Mouse (Mus musculus): Measurements from ENCODE around the gene Slc26a3. TPM values are rescaled to one million over a fixed set of nuclear protein-coding genes. Genes with fewer than 3 reads are reported as not detected.

Slc26a3 gene
- total RNA-seq, 2 experiments from 2014 or later, result not detected

DNA sequence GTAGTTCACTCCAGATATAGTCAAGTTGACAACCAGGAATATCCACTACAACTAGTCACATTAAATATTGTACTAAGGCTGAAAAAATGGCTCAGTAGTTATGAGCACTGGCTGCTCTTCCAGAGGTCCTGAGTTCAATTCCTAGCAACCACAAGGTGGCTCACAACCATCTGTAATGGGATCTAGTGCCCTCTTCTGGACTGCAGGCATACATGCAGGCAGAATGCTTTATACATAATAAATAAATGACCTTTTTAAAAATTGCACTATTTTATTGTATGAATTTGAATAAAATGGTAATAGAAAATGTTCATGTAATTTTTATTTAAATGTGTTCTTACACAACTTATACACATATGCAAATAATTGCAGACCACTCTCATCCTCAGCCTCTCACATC lies 112.5 kb downstream of the Slc26a3 start:
- no peak for DNase-seq
- intact Hi-C loops (cut with DNase I), result loop anchor here (5.0 kb wide), 1 partner anchor 444 kb away; no protein-coding TSS in a partner anchor
- peak; percentile 46 for TF ChIP-seq CTCF (IDR thresholded peaks at IDR 0.05)
- Histone ChIP-seq H3K4me3 (no peak overlapping the region), H3K27ac (no peak overlapping the region)

DNA sequence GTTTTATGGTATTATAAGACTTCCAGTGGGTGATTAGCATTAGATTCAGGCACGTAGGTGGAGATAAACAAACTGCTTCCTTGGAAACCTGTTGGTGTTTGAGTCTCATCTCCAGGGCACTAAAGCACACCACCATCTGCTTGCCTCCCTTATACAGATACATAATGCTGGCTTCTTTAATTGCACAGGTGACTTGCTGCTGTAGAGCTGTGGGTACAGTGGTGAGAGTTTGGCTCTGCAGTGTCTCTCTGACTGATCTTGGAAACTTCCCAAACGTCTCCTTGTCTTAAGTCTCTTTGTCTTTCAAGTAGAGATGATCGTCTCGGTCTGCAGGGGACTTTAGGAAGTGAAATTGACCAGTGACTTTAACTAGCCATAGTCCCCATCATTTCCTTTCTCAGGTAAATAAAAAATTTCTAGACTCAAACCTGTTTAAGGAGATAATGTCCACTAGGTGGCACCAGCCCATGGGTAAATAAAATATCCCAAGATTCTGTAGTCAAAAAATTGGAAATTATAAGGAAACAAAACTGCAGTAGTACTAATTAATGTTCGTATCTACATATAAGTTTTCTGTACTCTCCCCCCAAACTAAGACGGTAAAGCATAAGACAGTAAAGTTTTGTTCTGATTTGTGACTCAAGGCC lies 117.2 kb downstream of the Slc26a3 start:
- intact Hi-C loops (cut with DNase I), result loop anchor here (5.0 kb wide), 3 partner anchors 149 to 419 kb away; no protein-coding TSS in a partner anchor
- no peak overlapping the region for H3K4me3 ChIP-seq
- no peak for DNase-seq
- no peak overlapping the region for H3K27ac ChIP-seq
- TF ChIP-seq CTCF (IDR thresholded peaks at IDR 0.05), result peak; percentile 74

DNA sequence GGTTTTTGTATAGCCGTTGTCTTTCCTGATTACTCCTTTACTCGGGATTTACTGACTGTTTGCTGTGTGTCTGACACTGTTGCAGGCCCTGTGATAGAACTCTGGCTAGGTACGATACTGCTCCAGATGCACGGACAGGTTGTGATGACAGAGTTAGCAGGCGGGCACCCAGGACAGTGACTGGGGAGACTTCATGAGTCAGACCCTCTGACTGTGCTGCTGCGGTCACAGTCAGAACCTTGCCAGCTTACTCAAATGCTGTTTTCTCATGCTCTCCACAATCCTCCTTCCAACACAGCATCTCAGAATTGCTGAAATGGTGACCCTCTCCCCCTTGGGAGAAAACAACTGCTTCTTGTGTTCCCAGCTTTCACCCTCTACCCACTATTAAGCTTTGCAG lies 117.8 kb downstream of the Slc26a3 start:
- TF ChIP-seq CTCF (IDR thresholded peaks at IDR 0.05), result no peak
- H3K4me3 ChIP-seq, result no peak overlapping the region
- DNase-seq, result no peak
- no peak overlapping the region for H3K27ac ChIP-seq
- intact Hi-C loops (cut with DNase I), result loop anchor here (5.0 kb wide), 3 partner anchors 149 to 419 kb away; no protein-coding TSS in a partner anchor

DNA sequence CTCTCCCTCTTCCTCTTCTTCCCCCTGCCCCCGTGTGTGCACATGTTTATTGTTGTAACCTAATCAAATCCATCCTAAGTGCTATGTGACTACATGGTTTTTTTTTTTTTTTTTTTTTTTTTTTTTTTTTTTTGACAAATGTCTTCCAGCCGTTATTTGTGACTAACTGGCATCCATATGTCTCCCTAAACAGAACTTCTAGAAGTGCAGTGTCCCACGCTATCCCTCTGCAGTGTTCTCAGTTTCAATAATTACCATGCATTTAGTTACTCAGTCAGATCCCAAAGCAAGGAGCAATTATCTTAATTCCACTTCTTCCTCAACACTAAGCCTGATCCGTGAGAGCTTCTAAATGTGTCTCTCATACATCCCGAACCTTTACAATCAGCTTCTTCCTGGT lies 120.5 kb downstream of the Slc26a3 start:
- no peak for TF ChIP-seq CTCF (IDR thresholded peaks at IDR 0.05)
- H3K4me3 ChIP-seq, result no peak overlapping the region
- DNase-seq, result no peak
- H3K27ac ChIP-seq, result no peak overlapping the region
- intact Hi-C loops (cut with DNase I), result no loop called here

DNA sequence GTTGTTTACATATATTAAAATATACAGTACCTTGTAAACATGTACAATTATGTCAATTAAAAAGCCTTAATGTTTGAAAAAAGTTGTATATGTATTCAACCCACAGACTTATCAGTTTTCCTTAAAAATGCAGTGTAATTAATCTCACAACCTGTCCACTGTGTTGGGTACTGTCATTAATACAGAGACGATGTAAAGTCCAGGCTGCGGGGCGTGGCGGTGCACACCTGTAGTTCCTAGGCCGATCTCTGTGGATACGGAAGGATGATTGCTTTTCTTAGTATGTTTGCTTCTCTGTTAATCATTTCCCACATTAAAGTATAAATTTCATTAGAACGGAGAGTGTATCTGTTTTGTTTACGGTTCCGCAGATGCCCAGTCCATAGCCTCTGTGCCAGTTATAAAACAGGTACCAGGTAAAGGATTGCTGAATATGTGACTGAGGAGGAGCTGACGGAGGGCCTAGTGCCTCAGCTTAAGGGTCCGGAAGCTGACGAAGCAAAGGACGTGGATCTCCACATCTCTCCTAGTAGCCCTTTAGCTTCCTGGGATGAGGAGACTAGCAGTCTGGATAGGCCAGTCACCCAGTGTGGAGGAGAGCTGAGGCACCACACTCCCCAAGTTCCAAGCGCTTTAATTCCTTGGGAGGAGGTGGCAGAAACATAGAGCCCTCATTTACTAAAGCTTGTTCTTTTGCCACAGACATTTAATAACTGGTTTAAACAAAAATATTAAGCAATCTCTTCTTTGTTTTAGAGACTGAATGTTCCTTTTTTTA lies 122.2 kb downstream of the Slc26a3 start:
- intact Hi-C loops (cut with DNase I), result no loop called here
- H3K27ac ChIP-seq, result no peak overlapping the region
- no peak for TF ChIP-seq CTCF (IDR thresholded peaks at IDR 0.05)
- no peak for DNase-seq
- no peak overlapping the region for H3K4me3 ChIP-seq

GRCm38 (mm10) chr12:31513724-31514503 lies 123.2 kb downstream of the Slc26a3 start:
- no peak for DNase-seq
- TF ChIP-seq CTCF (IDR thresholded peaks at IDR 0.05), result no peak
- Histone ChIP-seq H3K27ac (no peak overlapping the region), H3K4me3 (no peak overlapping the region)
- intact Hi-C loops (cut with DNase I), result no loop called here

DNA sequence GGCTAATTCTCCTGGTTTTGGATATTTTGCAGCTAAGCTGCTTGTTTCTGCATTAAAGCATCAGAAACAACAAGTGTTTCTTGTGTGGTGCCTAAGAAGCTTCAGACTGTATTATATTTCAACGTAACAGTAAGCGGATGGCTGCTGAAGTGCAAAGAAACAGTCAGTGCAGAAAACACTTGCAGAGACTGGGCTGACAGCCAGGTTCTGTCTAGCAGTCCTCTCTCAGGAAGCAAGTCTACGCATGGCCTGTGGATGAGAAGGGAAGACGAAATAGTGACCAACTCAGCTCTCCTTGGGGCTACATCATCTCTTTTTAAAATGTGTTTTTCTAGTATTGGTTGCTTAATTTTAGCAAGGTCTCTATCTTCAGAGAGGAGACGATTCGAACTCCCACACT lies 129.4 kb downstream of the Slc26a3 start:
- Histone ChIP-seq H3K4me3 (no peak overlapping the region), H3K27ac (no peak overlapping the region)
- no peak for DNase-seq
- intact Hi-C loops (cut with DNase I), result no loop called here
- no peak for TF ChIP-seq CTCF (IDR thresholded peaks at IDR 0.05)

DNA sequence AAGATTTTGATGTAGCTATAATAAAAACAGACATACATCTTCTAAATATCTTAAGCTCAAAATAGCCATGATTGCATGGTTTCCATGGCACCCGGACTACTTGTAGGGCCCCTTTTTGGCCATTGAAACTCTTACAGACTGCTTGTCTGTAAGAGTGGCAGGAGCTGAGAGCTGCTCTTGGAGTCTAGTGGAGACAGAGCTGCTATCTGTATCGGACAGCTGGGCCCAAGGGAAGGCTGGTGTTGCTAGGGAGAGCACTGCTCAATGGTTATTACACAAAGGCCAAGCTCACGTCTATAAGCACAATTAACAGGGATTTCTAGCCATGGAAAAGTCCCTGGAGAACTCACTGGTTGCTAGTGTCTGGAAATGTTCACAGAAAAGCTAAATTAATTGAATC lies 130.7 kb downstream of the Slc26a3 start:
- intact Hi-C loops (cut with DNase I), result no loop called here
- Histone ChIP-seq H3K4me3 (no peak overlapping the region), H3K27ac (no peak overlapping the region)
- DNase-seq, result no peak
- TF ChIP-seq CTCF (IDR thresholded peaks at IDR 0.05), result no peak

Other genes starting within 250 kb of the Slc26a3 start
- not detected for gene Gm6993, start 150.1 kb upstream of the Slc26a3 start, total RNA-seq (2021)
- gene Lamb1, start 125.6 kb upstream of the Slc26a3 start, total RNA-seq (2021), result 10 to 100 TPM; 12.9 to 15.9 TPM
- 100 to 1,000 TPM; 181 to 256 TPM for gene Dld, start 39.4 kb upstream of the Slc26a3 start, total RNA-seq (2021)
- 10 to 100 TPM; 12.0 to 12.3 TPM for gene Cbll1, start 108.7 kb downstream of the Slc26a3 start, total RNA-seq (2021)
- gene Slc26a4, start 169.1 kb downstream of the Slc26a3 start, total RNA-seq (2021), result not detected
- 10 to 100 TPM; 29.3 to 29.8 TPM for gene Bcap29, start 243.8 kb downstream of the Slc26a3 start, total RNA-seq (2021)

Data from gastrocnemius, adult 2 months (tissue).